Mouse (Mus musculus): ENCODE data around the gene Meis1.

Gene Meis1

GRCm38 (mm10) chr11:19018489-19019203 is at the start of gene Meis1:
Gene Meis1, minus strand, starts transcription at chr11:19018985.
- 1% methylated on average over 29 of the region's 29 CpGs for WGBS

- WGBS, result 84% methylated on average over 5 of the region's 5 CpGs
Observed at GRCm38 (mm10) chr11:19067334-19067733, 48.5 kb upstream of the Meis1 start.

GRCm38 (mm10) chr11:19049276-19049675 is 30.5 kb upstream of the Meis1 start:
- 85% methylated on average over 7 of the region's 7 CpGs for WGBS

GRCm38 (mm10) chr11:19036595-19037166 is 17.9 kb upstream of the Meis1 start:
- WGBS, result 94% methylated on average over 10 of the region's 10 CpGs

GRCm38 (mm10) chr11:19026581-19027561 is 8.1 kb upstream of the Meis1 start:
- WGBS, result under 1% methylated on average over 58 of the region's 58 CpGs

GRCm38 (mm10) chr11:19025976-19026520 is 7.3 kb upstream of the Meis1 start:
- WGBS, result 16% methylated on average over 11 of the region's 11 CpGs

- WGBS, result 33% methylated on average over 8 of the region's 8 CpGs
Observed at GRCm38 (mm10) chr11:19024496-19025265, 5.9 kb upstream of the Meis1 start.

- 71% methylated on average over 5 of the region's 5 CpGs for WGBS
Observed at GRCm38 (mm10) chr11:19023356-19023755, 4.6 kb upstream of the Meis1 start.

GRCm38 (mm10) chr11:19022576-19022975 is 3.8 kb upstream of the Meis1 start:
- 74% methylated on average over 2 of the region's 2 CpGs for WGBS

- WGBS, result 13% methylated on average over 28 of the region's 28 CpGs
Observed at GRCm38 (mm10) chr11:19020951-19021710, 2.3 kb upstream of the Meis1 start.

- WGBS, result 1% methylated on average over 25 of the region's 25 CpGs
Observed at GRCm38 (mm10) chr11:19020371-19020824, 1.6 kb upstream of the Meis1 start.

- under 1% methylated on average over 67 of the region's 67 CpGs for WGBS
Observed at GRCm38 (mm10) chr11:19019204-19020171, 703 bp upstream of the Meis1 start.

GRCm38 (mm10) chr11:19017719-19018413 is 919 bp downstream of the Meis1 start:
- WGBS, result 18% methylated on average over 14 of the region's 14 CpGs

- 17% methylated on average over 1 of the region's 1 CpGs for WGBS
Observed at GRCm38 (mm10) chr11:19017262-19017661, 1.5 kb downstream of the Meis1 start.

- WGBS, result 18% methylated on average over 10 of the region's 10 CpGs
Observed at GRCm38 (mm10) chr11:19016481-19017220, 2.1 kb downstream of the Meis1 start.

- 18% methylated on average over 37 of the region's 37 CpGs for WGBS
Observed at GRCm38 (mm10) chr11:19015731-19016461, 2.9 kb downstream of the Meis1 start.

GRCm38 (mm10) chr11:19015381-19015730 is 3.4 kb downstream of the Meis1 start:
- WGBS, result 28% methylated on average over 5 of the region's 5 CpGs

All from cerebral cortex, adult 2 months (tissue).